Mouse (Mus musculus) lung, adult 2 months (tissue): ENCODE measurements at regions not wholly inside any gene's neighbourhood (a gene's known extent, or its start where the extent isn't known, plus 50 kb on each side); places are given as distances from the start of the nearest gene placed in this dataset.

Experiments
- CTCF ChIP-seq: fragments of 200-500 bp; IDR thresholded peaks from 2 replicates; pipeline ENCODE4 v1.5.1; 2011; ENCODE audit warnings: mild to moderate bottlenecking, low read length, control low read depth; ENCODE audit not compliant: insufficient read depth
- POLR2A ChIP-seq: fragments of 200-500 bp; IDR thresholded peaks from 2 replicates; pipeline ENCODE4 v1.6.1; 2011; ENCODE audit warnings: low read depth, mild to moderate bottlenecking, control low read depth, low read length, borderline replicate concordance; ENCODE audit errors: extremely low read depth

DNA sequence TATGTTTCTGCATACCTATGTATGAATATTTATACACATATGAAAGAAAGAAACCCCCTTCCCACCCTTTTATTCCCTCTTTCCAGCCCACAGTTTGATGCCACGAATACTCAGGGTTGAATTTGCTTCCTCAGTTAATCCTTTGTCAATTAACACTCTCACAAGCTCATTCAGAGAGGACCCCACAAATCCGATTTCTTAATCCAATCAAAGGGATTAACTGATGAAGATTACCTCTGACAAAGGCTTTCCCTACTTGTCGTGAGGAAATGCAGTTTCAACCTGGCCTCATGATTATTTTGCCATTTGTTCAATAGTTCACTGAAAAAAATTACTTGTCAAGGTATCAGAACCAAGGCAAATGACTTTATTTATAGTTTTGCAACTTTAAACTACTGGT is 91.8 kb upstream of the Col8a1 start:
- TF ChIP-seq POLR2A, result no peak
- no peak for TF ChIP-seq CTCF
